Mouse (Mus musculus): ENCODE data around the gene Cnbp. TPM values are rescaled to one million over a fixed set of nuclear protein-coding genes. Genes with fewer than 3 reads are reported as not detected.

Cnbp gene
- polyA plus RNA-seq (2012; rRNA removed): 177 and 180 TPM in 2 replicates

DNA sequence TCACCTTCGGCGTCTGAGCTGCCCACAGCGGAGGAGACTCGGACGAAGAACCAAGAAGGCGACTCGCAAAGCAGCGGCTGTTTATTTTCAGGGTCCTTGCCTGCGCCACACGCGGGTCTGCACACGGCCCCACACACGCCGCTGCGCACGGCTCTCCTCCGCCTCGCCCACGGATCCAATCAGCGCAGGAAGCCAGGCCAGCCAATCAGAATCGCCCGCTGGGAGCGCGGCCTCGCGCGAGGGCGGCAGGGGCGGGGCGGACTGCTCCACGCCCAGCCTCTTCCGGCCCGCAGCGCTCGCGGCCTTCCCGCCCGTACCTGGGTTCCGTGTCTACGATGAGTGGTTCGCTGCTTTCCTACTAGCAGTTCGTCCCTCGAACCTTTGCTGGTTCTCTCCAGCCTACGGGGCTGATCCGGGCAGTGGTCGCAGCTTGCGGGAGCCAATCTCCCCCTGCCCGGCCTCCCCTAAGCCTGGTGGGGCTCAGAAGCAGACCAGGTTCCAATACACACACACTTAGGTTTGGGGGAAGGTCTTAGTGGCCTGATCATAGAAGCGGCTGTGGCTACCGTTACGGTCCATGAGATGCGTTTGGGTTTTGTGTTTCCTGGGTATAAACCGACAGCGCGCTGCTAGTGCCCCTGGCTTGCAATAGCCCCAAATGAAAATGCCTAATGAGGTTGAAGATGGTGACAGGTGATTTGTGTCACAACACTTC, at the start of gene Cnbp:
TSS of gene Cnbp (minus strand) at position 207 of the 715 bp plus-strand sequence.
- DNase-seq (ENCODE audit: low read depth, low spot score): peak; percentile 85
- WGBS: 1% methylated on average over 55 of the region's 55 CpGs

DNA sequence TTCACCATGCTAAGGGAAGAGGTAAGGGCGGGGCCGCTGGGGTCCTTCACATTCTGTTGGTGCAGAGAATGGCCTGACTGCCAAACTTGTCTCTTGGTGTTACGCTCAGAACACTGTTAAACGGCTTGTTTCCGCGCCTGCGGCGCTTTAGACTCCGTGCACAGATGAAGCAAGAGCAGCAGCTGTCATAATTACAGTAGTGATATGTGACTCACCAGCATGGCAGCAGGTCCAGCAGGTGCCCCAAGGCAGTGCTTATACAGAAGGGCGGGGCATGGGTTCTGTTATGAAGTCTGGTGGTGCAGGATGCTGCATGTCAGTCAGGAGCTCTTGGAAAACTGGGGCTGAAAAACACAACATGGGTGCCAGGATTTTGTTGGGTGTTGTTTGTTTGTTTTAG, 47.1 kb upstream of the Cnbp start:
- 50% methylated on average over 10 of the region's 10 CpGs for WGBS
- no peak for DNase-seq (ENCODE audit: low read depth, low spot score)

DNA sequence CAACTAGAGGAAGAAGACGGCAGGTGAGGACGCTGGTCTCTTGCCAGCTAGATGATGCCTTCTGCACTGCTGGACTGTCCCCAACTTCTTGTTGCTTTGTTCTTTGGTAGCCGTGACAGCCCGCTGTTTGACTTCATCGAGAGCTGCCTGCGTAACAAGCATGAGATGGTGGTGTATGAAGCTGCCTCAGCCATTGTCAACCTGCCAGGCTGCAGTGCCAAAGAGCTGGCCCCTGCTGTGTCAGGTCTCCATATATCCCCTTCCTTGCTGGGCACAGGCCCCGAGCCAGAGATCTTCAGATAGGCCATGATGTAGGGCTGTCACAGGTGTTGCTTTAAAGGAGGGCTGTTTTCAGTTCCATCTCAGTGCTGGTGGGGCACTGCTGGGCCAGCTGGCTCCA, 43.0 kb upstream of the Cnbp start:
- WGBS: 83% methylated on average over 7 of the region's 7 CpGs
- DNase-seq (ENCODE audit: low read depth, low spot score): no peak

DNA sequence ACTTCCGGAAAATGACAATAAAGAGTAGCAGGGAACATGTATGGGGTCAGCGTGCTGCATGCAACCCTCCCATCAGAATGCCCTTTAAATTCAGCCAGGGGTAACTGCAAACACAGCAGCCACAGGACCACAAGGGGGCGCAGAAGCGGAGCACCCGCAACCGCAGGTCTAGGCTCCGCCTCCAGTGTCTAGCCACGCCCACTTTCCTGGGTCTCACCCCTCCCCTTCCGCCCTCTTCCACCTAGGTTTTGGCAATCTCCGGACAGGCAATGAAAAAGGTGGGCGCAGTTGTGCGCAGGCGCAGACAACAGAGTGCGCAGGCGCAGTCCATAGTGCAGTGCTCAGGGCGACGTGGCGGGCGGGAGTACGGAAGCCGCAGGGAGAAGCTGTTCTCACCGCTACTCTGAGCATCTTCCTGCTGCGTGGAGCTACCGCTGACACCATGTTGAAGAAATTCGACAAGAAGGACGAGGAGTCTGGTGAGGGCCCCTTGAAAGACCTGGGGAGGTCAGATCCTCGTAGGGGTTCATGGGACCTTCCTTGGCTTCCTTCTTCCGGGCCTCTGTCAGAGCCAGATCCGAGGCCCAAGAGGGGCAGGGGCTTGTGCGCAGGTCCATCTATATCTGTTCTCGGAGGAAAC, 36.8 kb upstream of the Cnbp start, which contains the start of gene Copg1:
TSS of gene Copg1 (plus strand) at position 221 of the 640 bp plus-strand sequence.
- WGBS: under 1% methylated on average over 31 of the region's 31 CpGs
- DNase-seq (ENCODE audit: low read depth, low spot score): peak; percentile 97

DNA sequence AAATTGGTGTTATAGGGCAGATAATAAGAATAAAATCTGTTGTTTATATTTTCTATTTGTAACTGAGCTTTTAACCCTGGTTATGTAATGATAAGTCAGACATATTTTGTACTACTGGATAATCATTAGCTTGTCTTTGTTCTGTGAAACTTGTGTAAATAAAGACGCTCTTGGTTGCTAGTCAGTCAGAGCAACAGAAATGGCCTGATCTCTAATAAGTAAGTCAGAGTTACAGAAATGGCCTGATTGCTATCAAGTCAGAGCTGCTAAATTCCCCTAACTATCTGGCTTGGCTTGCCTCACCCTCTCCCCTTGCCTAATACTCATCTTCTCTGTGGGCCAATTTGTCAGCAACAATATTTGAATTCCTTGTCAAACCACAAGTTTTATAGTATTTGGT, 35.8 kb upstream of the Cnbp start:
- WGBS: 16% methylated on average over 1 of the region's 1 CpGs
- DNase-seq (ENCODE audit: low read depth, low spot score): no peak

DNA sequence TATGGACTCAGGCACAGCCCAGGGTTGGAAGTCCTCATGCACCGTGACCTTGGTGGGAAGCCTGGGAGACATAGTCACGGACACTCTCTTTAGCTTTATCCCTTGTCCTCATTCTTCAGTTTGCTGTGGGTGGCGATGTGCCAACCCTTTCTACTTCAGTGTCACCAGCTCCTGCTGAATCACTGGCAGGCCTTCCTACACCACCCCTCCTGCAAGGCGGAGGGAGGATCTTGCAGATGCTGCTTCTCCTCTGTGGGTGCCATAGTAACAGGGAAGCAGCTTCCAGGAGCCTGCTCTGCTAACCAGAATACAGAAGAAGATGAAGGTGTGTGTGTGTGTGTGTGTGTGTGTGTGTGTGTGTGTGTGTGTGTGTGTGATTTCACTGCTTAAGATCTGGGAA, 31.9 kb upstream of the Cnbp start:
- no peak for DNase-seq (ENCODE audit: low read depth, low spot score)
- WGBS: 64% methylated on average over 4 of the region's 4 CpGs

DNA sequence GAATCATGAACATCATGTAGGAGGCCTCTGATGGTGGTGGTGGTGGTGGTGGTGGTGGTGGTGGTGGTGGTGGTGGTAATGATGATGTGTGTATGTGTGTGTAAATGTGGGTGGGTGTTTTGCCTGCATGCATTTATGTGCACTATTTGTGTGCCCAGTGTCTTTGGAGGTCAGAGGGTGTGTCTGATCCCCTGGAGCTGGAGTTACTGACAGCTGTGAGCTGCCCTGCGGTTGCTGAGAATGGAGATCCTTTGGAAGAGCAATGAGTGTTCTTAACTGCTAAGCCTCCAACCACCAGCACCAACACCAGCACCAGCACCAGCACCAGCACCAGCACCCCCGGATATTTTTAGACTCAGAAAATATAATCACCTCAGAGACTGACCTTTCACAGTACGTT, 31.3 kb upstream of the Cnbp start:
- no peak for DNase-seq (ENCODE audit: low read depth, low spot score)
- 79% methylated on average over 3 of the region's 3 CpGs for WGBS

DNA sequence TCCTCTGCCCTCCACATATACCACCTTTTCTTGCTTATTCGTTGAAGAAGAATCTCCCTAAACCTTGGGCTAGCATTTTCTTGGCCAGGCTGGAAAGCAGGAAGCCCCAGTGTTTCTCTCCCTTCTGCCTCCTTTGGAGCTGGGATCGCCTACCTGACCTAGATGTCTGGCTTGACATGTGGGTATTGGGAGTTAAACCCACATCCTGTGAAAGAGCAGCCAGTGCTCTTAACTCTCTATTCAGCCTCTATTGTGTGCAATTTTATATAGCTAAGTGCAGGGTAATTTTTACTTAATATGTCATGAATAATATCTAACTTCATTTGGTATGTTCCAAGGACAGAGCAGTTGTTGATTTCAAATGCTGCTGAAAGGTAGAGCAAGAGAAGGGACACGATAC, 28.7 kb upstream of the Cnbp start:
- DNase-seq (ENCODE audit: low read depth, low spot score): no peak
- WGBS: 70% methylated on average over 3 of the region's 3 CpGs

DNA sequence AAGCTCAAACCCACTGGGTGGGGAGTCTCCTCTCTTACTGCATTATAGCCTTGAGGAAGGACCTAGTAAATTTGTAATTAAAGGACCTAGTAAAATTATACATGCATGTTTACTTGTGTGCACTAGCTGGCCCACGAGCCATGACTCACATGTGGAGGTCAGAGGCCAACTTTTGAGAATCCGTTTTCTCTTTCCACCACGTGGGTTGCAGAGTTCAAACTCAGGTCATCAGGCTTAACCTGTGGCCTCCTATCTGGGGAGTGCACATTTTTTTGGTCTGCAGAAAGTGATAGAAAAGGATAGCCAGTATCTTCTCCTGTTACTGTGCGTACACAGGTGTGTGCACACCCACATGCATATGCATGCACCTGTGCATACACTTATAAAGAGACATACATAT, 28.1 kb upstream of the Cnbp start:
- WGBS: 29% methylated on average over 4 of the region's 4 CpGs
- DNase-seq (ENCODE audit: low read depth, low spot score): no peak

DNA sequence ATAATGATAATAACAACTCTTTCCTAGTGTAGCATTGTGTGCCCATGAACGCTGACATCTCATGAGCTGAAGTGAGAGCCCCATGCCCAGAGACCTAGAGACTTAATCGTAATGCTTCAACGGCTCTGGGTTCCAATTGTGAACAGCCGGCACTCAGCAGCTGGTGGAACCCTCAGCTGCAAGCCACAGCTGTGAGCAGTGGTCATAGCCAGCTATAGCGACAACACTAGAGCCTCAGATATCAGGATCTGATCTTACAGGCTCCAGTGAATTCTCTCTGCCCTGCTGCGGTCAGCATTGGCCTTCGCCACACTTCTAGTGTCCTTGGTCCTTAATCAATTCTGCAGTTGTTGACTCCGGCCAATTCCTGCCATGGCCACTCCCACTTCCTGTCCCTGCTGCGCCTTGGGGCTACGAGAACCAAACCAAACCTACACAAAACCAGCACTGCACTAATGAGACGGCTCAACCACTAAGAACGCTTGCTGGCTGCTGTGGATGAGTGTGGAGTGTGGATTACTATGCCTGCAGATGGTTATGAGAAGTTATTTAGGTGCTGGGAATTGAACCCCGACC, 25.2 kb upstream of the Cnbp start:
- no peak for DNase-seq (ENCODE audit: low read depth, low spot score)
- WGBS: 78% methylated on average over 13 of the region's 13 CpGs

DNA sequence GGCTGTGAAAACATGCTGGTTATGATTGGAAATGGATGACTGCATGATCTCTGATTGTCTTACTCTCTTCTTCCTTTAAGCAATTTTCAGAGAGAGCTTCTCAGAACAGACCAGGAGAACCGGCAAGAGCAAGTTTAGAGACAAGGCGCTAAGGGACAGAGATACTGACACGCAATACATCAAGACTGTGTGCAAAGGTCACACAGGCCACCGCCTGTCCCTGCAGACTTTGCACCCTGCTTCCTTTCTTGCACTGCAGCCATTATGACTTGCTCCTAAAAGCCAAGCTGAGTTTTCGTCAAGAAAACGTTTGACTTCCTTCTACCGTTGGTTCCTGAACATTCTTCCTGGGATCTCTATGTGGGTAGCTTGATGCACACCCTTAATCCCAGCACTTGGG, 24.7 kb upstream of the Cnbp start:
- WGBS: 37% methylated on average over 7 of the region's 7 CpGs
- no peak for DNase-seq (ENCODE audit: low read depth, low spot score)

DNA sequence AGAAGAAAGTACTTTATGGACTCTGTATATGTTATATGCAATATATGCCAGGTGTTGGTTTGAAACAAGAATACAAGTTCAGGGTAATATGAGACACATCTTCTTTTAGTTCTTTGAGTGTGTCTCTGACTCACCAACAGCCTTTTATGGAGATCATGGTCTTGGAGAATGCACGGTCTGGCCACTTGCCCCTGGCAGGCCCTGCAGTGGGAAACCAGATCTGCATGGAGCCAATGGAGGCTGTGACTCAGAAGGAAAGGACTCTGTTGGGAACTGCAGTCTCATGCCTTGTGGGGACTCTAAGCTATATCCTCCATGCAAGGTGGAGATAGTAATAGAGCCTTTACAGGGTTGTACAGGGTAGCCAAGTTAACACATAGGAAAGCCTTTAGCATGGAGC, 24.2 kb upstream of the Cnbp start:
- no peak for DNase-seq (ENCODE audit: low read depth, low spot score)
- WGBS: 32% methylated on average over 1 of the region's 1 CpGs

DNA sequence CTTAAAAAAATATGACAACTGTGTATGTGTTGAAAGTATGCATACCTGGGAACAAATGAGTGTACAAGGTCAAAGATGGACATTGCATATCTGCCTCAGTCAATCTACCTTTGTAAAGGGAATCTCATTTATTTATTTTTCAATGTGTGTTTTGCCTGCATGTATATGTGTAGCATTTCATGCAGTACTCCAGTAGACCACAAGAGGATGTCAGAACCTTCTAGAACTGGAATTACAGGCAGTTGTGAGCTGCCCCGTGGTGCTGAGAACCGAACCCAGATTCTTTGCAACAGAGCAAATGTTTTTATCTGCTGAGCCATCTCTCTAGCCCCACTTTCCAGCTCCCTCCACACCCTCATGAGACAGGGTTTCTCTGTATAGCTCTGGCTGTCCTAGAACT, 23.1 kb upstream of the Cnbp start:
- no peak for DNase-seq (ENCODE audit: low read depth, low spot score)
- WGBS: 91% methylated on average over 2 of the region's 2 CpGs

DNA sequence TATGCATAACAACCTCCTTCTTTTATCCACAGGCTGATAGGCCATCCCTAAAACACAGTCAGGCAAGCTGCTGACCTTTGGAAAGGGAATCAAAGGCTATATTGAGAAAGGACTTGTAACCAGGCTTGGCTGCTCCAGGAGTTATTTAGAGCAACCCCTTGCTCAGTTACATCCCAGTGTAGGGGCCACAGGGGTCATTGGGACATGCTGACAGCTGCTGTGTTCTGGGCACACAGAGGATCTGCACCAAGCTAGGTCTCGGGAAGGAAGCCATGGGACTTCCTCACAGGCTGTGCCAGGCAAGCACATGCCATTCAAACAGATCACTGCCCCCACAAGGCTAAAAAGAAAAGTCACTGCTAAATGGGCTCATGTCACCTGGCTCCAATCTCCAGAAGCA, 22.2 kb upstream of the Cnbp start:
- DNase-seq (ENCODE audit: low read depth, low spot score): no peak
- WGBS: 60% methylated on average over 1 of the region's 1 CpGs

DNA sequence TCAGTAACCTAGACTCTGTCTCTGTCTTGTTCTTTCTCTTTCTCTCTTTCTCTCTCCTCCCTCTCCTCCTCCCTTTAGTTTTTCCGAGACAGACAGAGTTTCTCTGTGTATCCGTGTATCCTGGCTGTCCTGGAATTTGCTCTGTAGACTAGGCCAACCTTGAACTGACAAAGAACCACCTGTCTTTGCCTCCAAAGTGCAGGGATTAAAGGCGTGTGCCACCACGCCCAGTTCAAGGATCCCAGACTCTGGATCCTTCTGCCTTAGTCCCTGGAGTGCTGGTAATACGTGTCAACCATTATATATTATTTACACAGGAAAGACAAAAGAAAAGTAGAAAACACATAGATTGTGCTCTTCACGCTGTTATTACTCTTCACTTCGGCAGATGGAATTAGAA, 20.3 kb upstream of the Cnbp start:
- no peak for DNase-seq (ENCODE audit: low read depth, low spot score)
- 35% methylated on average over 7 of the region's 7 CpGs for WGBS

DNA sequence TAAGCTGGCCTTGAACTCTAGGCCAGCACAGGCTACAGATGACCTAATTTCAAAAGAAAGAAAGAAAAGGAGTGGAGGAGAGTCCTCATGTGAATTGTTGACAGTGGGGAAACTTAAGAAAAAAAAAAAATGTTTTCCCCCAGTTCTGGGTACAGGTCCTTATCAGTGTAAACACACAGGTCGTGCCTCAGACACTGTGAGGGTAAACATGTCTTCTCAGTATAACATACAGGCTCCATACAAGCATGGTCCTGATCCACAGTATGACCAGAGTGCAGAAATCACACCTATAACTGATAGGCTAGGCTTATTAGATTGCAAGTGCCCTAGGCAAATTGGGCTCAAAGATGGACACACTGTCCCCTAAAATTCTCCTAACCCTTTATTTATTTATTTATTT, 19.5 kb upstream of the Cnbp start:
- 27% methylated on average over 1 of the region's 1 CpGs for WGBS
- DNase-seq (ENCODE audit: low read depth, low spot score): no peak

DNA sequence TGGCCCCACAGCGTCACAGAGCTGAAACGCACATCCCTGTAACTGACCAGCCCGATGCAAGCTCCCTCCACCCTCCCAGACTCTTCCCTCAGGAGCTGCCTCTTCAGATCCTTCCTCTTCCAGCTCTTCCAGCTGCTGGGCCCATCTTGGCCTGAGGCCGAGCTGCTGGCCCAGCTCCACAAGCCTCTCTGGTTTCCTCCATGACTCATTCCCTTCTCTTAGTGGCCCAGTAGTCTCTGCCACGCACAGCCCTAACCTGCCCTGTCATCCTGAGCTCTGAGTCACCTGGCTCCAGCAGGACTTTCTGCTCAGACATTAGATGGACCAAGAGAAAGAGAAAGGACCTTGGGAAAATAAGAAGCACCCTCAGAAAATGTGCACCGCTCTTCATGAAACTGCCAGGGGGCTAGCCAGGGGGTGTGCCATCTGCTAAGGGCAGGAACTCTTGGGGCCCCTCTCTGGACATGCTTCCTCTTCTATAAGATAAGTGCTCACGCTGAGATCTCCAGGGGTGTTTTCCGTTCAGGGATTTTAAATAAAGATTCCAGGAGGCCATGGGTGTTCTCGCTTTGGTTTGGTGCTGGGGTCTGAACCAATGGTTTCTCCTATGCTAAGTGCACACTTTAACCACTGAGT, 18.1 kb upstream of the Cnbp start:
- WGBS: 22% methylated on average over 9 of the region's 9 CpGs
- peak; percentile 84 for DNase-seq (ENCODE audit: low read depth, low spot score)

DNA sequence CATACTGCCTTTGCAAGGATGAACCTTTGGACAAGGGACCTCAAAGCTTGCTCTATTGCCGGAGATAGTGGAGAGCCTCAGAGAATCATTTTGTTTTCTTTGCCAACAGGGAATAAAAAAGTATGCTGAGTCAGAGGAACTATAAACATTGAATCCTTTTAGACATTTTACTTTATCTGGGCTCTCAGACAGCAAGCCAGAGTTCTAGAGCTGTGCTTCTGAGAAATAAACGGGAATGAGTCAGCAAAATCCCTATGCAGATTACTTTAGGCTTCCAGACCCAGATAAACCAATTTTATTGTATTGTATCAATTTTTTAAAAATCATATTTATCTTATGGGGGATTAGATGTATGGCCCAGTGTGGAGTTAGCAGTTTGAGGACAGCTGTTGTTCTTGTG, 16.4 kb upstream of the Cnbp start:
- no peak for DNase-seq (ENCODE audit: low read depth, low spot score)
- 32% methylated on average over 2 of the region's 2 CpGs for WGBS

DNA sequence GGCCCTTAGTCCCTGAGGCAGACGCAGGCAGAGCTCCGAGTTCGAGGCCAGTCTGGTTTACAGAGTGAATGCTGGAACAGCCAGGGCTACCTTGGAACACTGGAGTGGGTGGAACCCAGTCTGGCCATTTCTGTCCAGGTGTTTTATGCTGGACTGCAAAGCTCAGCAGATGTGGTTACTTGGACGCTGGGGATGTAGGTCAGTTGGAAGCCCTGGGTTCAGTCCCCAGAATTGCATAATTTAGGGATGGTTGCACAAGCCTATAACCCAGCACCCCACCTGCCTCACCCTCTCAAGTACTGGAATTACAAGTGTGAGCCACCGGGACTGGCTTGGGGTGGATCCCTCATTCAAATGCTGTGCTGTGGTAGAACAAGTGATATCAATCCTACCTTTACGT, 15.3 kb upstream of the Cnbp start:
- no peak for DNase-seq (ENCODE audit: low read depth, low spot score)
- WGBS: 79% methylated on average over 6 of the region's 6 CpGs

DNA sequence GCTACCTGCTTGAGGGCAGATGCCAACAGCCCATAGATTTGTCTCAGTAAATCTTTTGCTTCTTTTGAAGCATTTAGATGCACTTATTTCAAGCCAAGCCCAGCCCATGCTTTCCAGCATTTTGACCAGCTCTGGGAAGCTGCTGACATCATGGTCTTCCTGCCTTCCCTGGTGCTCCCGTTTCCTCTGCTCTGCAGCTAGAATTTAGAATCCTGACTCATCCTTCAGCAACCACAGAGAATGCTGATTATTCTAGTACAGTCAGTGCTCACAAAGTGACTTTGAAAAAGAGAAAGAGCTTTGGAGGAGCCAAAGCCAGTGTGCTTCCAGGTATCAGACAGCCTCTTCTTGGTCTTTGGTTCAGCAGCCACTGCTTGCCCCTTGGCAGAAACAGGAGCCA, 6.2 kb upstream of the Cnbp start:
- no peak for DNase-seq (ENCODE audit: low read depth, low spot score)
- WGBS: 32% methylated on average over 1 of the region's 1 CpGs

DNA sequence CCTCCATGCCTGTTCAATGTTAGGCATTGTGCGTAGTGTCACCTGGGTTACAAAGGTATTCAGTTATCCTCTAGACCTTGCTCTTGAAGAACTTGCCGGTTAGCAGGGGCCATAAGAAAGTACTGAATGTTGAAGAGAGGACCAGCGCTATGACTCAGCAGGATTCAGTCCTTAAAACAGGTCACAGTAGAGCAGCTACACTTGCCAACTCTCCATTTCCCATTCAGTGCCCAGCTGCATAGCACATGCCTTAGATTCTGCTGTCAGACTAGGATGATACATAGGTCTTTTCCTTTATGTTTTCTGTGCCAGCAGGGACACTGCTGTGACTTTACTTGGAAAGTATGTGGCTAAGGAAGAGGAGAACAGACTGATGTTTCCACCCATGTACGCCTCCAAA, 2.5 kb upstream of the Cnbp start:
- DNase-seq (ENCODE audit: low read depth, low spot score): no peak
- 83% methylated on average over 4 of the region's 4 CpGs for WGBS

Measured in large intestine, adult 2 months (tissue).